Mouse (Mus musculus) limb, embryonic 14.5 days (tissue): ENCODE results near the gene Olfr453. TPM values are rescaled to one million over a fixed set of nuclear protein-coding genes. Genes with fewer than 3 reads are reported as not detected.

ENCODE experiments used
- ATAC-seq: fragments of 200-750 bp; cut with Nextera tagmentation; 2 replicates; pipeline ENCODE4 v1.8.0; 2017; ENCODE audit warnings: low read depth, moderate number of reproducible peaks, moderate TSS enrichment; ENCODE audit not compliant: low FRiP score
- DNase-seq: peaks from one replicate; pipeline ENCODE4 v3.0.0-alpha.2; 2015; ENCODE audit warnings: low spot score
- H3K27ac ChIP-seq: fragments of 300-500 bp; sonication (generic); replicated peaks from 2 replicates; pipeline ENCODE4 v1.5.1; 2014; ENCODE audit warnings: low read depth, mild to moderate bottlenecking, low read length, moderate library complexity, mixed read lengths
- H3K27me3 ChIP-seq: fragments of 300-500 bp; sonication (generic); 2 replicates; pipeline ENCODE4 v1.6.1; 2014; ENCODE audit warnings: low read length, mixed read lengths; ENCODE audit not compliant: control insufficient read depth, insufficient read depth
- H3K36me3 ChIP-seq: fragments of 300-500 bp; sonication (generic); 2 replicates; pipeline ENCODE4 v1.6.1; 2014; ENCODE audit warnings: mild to moderate bottlenecking, low read length, moderate library complexity, mixed read lengths; ENCODE audit not compliant: control insufficient read depth, insufficient read depth
- H3K4me1 ChIP-seq: fragments of 300-500 bp; sonication (generic); 2 replicates; pipeline ENCODE4 v1.6.1; 2014; ENCODE audit warnings: antibody characterized with exemption, low read length, mixed read lengths; ENCODE audit not compliant: control insufficient read depth, insufficient read depth
- H3K4me2 ChIP-seq: fragments of 300-500 bp; sonication (generic); replicated peaks from 2 replicates; pipeline ENCODE4 v1.6.1; 2014; ENCODE audit warnings: low read depth, mild to moderate bottlenecking, low read length, moderate library complexity; ENCODE audit not compliant: severe bottlenecking
- H3K4me3 ChIP-seq: fragments of 300-500 bp; sonication (generic); replicated peaks from 2 replicates; pipeline ENCODE4 v1.5.1; 2014; ENCODE audit warnings: low read length
- H3K9ac ChIP-seq: fragments of 300-500 bp; sonication (generic); 2 replicates; pipeline ENCODE4 v1.6.1; 2014; ENCODE audit warnings: mild to moderate bottlenecking, low read depth, low read length, moderate library complexity; ENCODE audit not compliant: severe bottlenecking
- H3K9me3 ChIP-seq: fragments of 300-500 bp; sonication (generic); 2 replicates; pipeline ENCODE4 v1.6.1; 2016; ENCODE audit warnings: low read length; ENCODE audit not compliant: control insufficient read depth
- POLR2A ChIP-seq: fragments of 200-500 bp; IDR thresholded peaks from 2 replicates; pipeline ENCODE4 v1.8.0; 2012; ENCODE audit warnings: inconsistent platforms, mild to moderate bottlenecking, moderate library complexity, borderline replicate concordance; ENCODE audit not compliant: insufficient read depth, insufficient read length; ENCODE audit errors: extremely low read depth
- WGBS: fragments of 180-500 bp; shearing (Covaris S2); extraction: QIAGEN DNeasy Blood & Tissue Kit; methylation state at CpG from one replicate; pipeline ENCODE4 v1.1.7; 2014; 5-methylcytosine and 5-hydroxymethylcytosine counted together
- polyA plus RNA-seq, 2 experiments: library from polyadenylated mRNA; depleted of rRNA in 1 of 2; stranded (reverse) in 1 of 2; unstranded in 1 of 2; fragments of >200 nt; fragmentation: Nextera tagmentation in 1 of 2; extraction: Ambion mirVana in 1 of 2; gene quantifications; 2 replicates each; pipeline versions ENCODE4 v1.2.1 to v1.2.3; 2012 to 2014

The Olfr453 gene
- polyA plus RNA-seq, 2 experiments, result not detected

DNA sequence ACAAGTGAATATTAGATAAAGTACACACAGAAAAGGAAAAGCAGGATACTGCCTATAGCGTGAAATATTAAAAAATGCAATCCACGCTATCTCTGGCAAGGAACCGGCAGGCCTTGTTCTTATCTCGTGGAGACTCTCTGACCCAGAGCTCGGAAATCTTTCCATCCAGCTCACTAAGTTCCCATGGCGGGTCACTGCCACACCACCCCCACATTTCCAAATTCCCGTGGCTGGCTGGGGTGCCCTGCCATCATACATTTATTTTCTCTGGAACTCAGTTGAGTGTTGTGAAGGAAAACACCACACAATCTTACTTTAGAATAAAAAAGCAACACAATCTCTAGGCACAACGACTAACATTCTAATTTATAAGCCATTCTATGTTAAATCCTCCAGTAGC is 24.5 kb upstream of the Olfr453 start:
- no peak for DNase-seq
- ATAC-seq, result no peak
- Histone ChIP-seq H3K27me3 (no peaks in the 10 kb centered on the region), H3K27ac (no peak overlapping the region), H3K36me3 (no peaks in the 10 kb centered on the region), H3K9me3 (no peaks in the 10 kb centered on the region), H3K4me3 (no peak overlapping the region), H3K9ac (no peak overlapping the region), H3K4me2 (no peak overlapping the region), H3K4me1 (no peaks in the 10 kb centered on the region)
- 72% methylated on average over 8 of the region's 8 CpGs for WGBS
- no peak for TF ChIP-seq POLR2A

DNA sequence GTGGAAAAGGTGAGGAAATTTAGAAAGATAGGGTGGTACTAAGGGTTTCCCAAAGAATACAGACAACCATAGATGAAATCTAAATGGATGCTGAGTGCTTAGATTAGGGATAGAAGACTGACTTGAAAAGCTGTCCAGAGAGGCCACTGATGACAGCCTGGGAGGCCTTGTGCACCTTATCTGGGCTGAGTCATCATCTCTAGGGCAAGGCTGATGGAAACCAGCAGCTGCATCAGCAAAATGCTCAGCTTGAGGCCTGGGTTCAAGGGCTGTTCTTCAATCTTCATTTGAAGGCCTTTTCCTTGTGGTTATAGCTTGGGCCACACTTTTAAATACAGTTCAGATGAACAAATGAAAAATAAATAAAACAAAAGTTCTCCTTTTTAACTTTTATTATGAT is 21.2 kb upstream of the Olfr453 start:
- no peak overlapping the region for H3K27ac ChIP-seq
- H3K27me3 ChIP-seq, result no peaks in the 10 kb centered on the region
- no peaks in the 10 kb centered on the region for H3K36me3 ChIP-seq
- no peaks in the 10 kb centered on the region for H3K4me1 ChIP-seq
- H3K4me2 ChIP-seq, result no peak overlapping the region
- no peak for ATAC-seq
- H3K9ac ChIP-seq, result no peak overlapping the region
- no peak for DNase-seq
- no peaks in the 10 kb centered on the region for H3K9me3 ChIP-seq
- no peak overlapping the region for H3K4me3 ChIP-seq
- no peak for TF ChIP-seq POLR2A

GRCm38 (mm10) chr6:42742303-42742702 is 3.1 kb downstream of the Olfr453 start:
- no peak for TF ChIP-seq POLR2A
- no peaks in the 10 kb centered on the region for H3K4me1 ChIP-seq
- no peak overlapping the region for H3K27ac ChIP-seq
- WGBS, result 77% methylated on average over 5 of the region's 5 CpGs
- H3K4me3 ChIP-seq, result no peak overlapping the region
- H3K36me3 ChIP-seq, result no peaks in the 10 kb centered on the region
- no peaks in the 10 kb centered on the region for H3K9me3 ChIP-seq
- DNase-seq (no peak), ATAC-seq (no peak)
- no peak overlapping the region for H3K9ac ChIP-seq
- H3K27me3 ChIP-seq, result no peaks in the 10 kb centered on the region
- no peak overlapping the region for H3K4me2 ChIP-seq

- Histone ChIP-seq H3K4me2 (no peak overlapping the region), H3K4me1 (no peaks in the 10 kb centered on the region), H3K9ac (no peak overlapping the region), H3K27me3 (no peaks in the 10 kb centered on the region), H3K36me3 (no peaks in the 10 kb centered on the region), H3K27ac (no peak overlapping the region), H3K4me3 (no peak overlapping the region), H3K9me3 (no peaks in the 10 kb centered on the region)
- ATAC-seq (no peak), DNase-seq (no peak)
- TF ChIP-seq POLR2A, result no peak
Observed at GRCm38 (mm10) chr6:42747846-42748245, 8.7 kb downstream of the Olfr453 start.

DNA sequence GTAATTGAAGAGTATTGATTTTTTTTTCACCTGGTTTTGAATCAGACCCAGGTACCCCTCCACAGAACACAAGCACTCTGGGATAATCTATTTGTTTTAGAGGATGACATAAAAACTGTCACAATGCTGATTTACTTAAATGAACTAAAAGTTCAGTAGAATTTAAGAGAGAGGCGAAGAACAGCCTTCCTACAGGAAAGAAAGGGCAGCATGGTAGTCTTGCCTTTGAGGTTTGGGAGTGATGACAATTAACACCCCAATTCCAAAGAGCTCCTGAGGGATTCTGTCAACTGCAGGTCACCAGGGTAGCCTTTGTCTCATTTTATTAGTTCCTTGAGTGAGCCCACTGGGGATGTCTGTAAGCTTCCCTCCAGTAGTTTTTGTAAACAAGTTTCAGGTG is 16.9 kb downstream of the Olfr453 start, which contains the start of gene Olfr38:
TSS of gene Olfr38 (plus strand) at position 301 of the 400 bp plus-strand sequence.
- DNase-seq (no peak), ATAC-seq (no peak)
- no peaks in the 10 kb centered on the region for H3K27me3 ChIP-seq
- H3K4me3 ChIP-seq, result no peak within 1 kb of the TSS
- WGBS, result 60% methylated on average over 1 of the region's 1 CpGs
- H3K4me1 ChIP-seq, result no peaks in the 10 kb centered on the region
- no peak for TF ChIP-seq POLR2A
- no peaks in the 10 kb centered on the region for H3K36me3 ChIP-seq
- H3K4me2 ChIP-seq, result no peak within 1 kb of the TSS
- H3K9me3 ChIP-seq, result no peaks in the 10 kb centered on the region
- H3K27ac ChIP-seq, result no peak within 1 kb of the TSS
- H3K9ac ChIP-seq, result no peak within 1 kb of the TSS

DNA sequence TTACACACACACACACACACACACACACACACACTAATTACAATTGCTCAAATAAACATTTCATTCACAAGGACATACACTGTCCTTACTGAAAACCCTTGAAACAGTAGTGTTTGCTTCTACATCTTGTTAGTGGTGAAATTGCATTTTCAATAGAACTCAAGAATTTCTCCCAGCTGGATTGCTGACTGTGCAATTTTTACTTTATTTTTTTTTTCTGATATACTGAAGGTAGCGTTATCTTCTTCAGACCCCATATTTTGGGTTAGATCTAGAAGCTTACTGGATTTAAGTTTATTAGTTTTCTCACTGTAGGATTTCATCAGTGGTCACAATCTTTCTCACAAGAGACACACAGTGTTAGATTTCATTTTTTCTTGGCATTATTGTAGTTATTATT is 37.9 kb downstream of the Olfr453 start:
- H3K27me3 ChIP-seq, result no peaks in the 10 kb centered on the region
- DNase-seq (no peak), ATAC-seq (no peak)
- H3K9ac ChIP-seq, result no peak overlapping the region
- 87% methylated on average over 1 of the region's 1 CpGs for WGBS
- no peak for TF ChIP-seq POLR2A
- no peak overlapping the region for H3K4me2 ChIP-seq
- H3K36me3 ChIP-seq, result no peaks in the 10 kb centered on the region
- H3K4me1 ChIP-seq, result no peaks in the 10 kb centered on the region
- no peak overlapping the region for H3K4me3 ChIP-seq
- no peaks in the 10 kb centered on the region for H3K9me3 ChIP-seq
- no peak overlapping the region for H3K27ac ChIP-seq
